Mouse (Mus musculus): ENCODE results near the gene Lsm14b. TPM values are rescaled to one million over a fixed set of nuclear protein-coding genes. Genes with fewer than 3 reads are reported as not detected.

Lsm14b gene
- polyA plus RNA-seq, 1 experiment from 2014 or later = 7.5 TPM

GRCm38 (mm10) chr2:180025135-180025860 is 511 bp downstream of the Lsm14b start:
- peak; percentile 78 for DNase-seq (ENCODE audit: low spot score)
- H3K36me3 ChIP-seq (ENCODE audit: control insufficient read depth, insufficient read depth, low read length) = peaks cover 10% of the 10 kb centered on the region
- no peaks in the 10 kb centered on the region for H3K9me3 ChIP-seq (ENCODE audit: control insufficient read depth, low read length)
- peak overlapping the region; percentile 87 for H3K27ac ChIP-seq (ENCODE audit: low read depth, low read length)
- WGBS = under 1% methylated on average over 79 of the region's 84 CpGs
- H3K27me3 ChIP-seq (ENCODE audit: control insufficient read depth, insufficient read depth, low read length) = peaks cover 15% of the 10 kb centered on the region; the same call in 1 of the 2 replicates
- peak; percentile 10; the same call in 1 of the 2 replicates for ATAC-seq (replicated peaks; ENCODE audit: low FRiP score)
- peaks cover 19% of the 10 kb centered on the region for H3K4me1 ChIP-seq (replicated peaks; ENCODE audit: control insufficient read depth, insufficient read depth, low read length)
- peak overlapping the region; percentile 84 for H3K4me3 ChIP-seq (ENCODE audit: low read depth, low read length)
- H3K4me2 ChIP-seq (ENCODE audit: low read depth, low read length, severe bottlenecking) = peak overlapping the region; percentile 92
- H3K9ac ChIP-seq (ENCODE audit: low read length) = peak overlapping the region; percentile 90

DNA sequence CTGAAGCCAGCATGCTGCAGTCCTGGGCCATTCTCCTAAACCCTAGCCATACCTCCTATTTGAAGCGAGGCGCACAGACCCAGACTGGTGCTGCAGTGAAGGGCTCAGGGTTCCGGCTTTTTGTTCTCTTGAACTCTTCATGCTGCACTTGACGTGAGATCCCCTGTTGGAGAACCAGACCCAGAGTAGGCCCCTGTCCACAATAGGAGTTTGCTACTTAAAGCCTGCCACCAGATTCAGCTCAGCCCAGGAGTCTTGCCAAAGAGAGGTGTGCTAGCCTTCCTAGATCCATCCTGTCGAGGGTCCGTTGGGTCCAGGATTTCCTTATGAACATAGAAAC is 1.0 kb downstream of the Lsm14b start:
- peak overlapping the region; percentile 87; the same call in 1 of the 2 replicates for H3K27ac ChIP-seq (ENCODE audit: low read depth, low read length)
- peaks cover 11% of the 10 kb centered on the region for H3K36me3 ChIP-seq (ENCODE audit: control insufficient read depth, insufficient read depth, low read length)
- H3K9me3 ChIP-seq (ENCODE audit: control insufficient read depth, low read length) = no peaks in the 10 kb centered on the region
- ATAC-seq (replicated peaks; ENCODE audit: low FRiP score) = no peak
- DNase-seq (ENCODE audit: low spot score) = no peak
- peak overlapping the region; percentile 92 for H3K4me2 ChIP-seq (ENCODE audit: low read depth, low read length, severe bottlenecking)
- peaks cover 15% of the 10 kb centered on the region; the same call in 1 of the 2 replicates for H3K27me3 ChIP-seq (ENCODE audit: control insufficient read depth, insufficient read depth, low read length)
- peak overlapping the region; percentile 90 for H3K9ac ChIP-seq (ENCODE audit: low read length)
- peak overlapping the region; percentile 84 for H3K4me3 ChIP-seq (ENCODE audit: low read depth, low read length)
- peaks cover 19% of the 10 kb centered on the region for H3K4me1 ChIP-seq (replicated peaks; ENCODE audit: control insufficient read depth, insufficient read depth, low read length)
- 7% methylated on average over 6 of the region's 6 CpGs for WGBS

DNA sequence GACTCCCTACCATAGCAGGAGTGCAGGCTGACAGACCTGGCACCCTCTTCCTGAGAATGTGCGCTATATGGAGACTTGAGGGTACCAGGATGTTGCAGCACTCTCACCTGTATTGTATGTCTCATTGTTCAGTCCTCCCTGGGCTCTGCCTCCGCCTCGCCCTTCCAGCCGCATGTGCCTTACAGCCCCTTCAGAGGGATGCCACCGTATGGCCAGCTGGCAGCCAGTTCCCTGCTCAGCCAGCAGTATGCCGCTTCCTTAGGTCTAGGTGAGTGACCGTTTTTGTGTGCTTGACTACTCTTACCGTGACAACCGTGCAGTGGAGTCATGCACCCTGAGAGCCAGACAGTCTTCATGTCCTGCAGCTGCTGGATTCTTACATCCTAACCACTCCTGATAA is 3.0 kb downstream of the Lsm14b start:
- 0 out of 2 replicates have a peak overlapping the region, but pooled peaks have one; percentile 92 for H3K4me2 ChIP-seq (ENCODE audit: low read depth, low read length, severe bottlenecking)
- DNase-seq (ENCODE audit: low spot score) = no peak
- H3K9ac ChIP-seq (ENCODE audit: low read length) = peak overlapping the region; percentile 90; the same call in 1 of the 2 replicates
- peaks cover 19% of the 10 kb centered on the region for H3K4me1 ChIP-seq (replicated peaks; ENCODE audit: control insufficient read depth, insufficient read depth, low read length)
- peaks cover 5% of the 10 kb centered on the region; the same call in 1 of the 2 replicates for H3K27me3 ChIP-seq (ENCODE audit: control insufficient read depth, insufficient read depth, low read length)
- no peak for ATAC-seq (replicated peaks; ENCODE audit: low FRiP score)
- 84% methylated on average over 9 of the region's 9 CpGs for WGBS
- H3K9me3 ChIP-seq (ENCODE audit: control insufficient read depth, low read length) = no peaks in the 10 kb centered on the region
- peak overlapping the region; percentile 84 for H3K4me3 ChIP-seq (ENCODE audit: low read depth, low read length)
- H3K27ac ChIP-seq (ENCODE audit: low read depth, low read length) = no peak overlapping the region
- H3K36me3 ChIP-seq (ENCODE audit: control insufficient read depth, insufficient read depth, low read length) = peaks cover 16% of the 10 kb centered on the region

GRCm38 (mm10) chr2:180031270-180031669 is 6.5 kb downstream of the Lsm14b start:
- Histone ChIP-seq H3K4me2 (ENCODE audit: low read depth, low read length, severe bottlenecking) (no peak overlapping the region), H3K27me3 (ENCODE audit: control insufficient read depth, insufficient read depth, low read length) (no peaks in the 10 kb centered on the region), H3K4me3 (ENCODE audit: low read depth, low read length) (no peak overlapping the region), H3K9me3 (ENCODE audit: control insufficient read depth, low read length) (no peaks in the 10 kb centered on the region), H3K27ac (ENCODE audit: low read depth, low read length) (no peak overlapping the region), H3K36me3 (ENCODE audit: control insufficient read depth, insufficient read depth, low read length) (peaks cover 40% of the 10 kb centered on the region), H3K9ac (ENCODE audit: low read length) (no peak overlapping the region), H3K4me1 (replicated peaks; ENCODE audit: control insufficient read depth, insufficient read depth, low read length) (peaks cover 16% of the 10 kb centered on the region)
- ATAC-seq (replicated peaks; ENCODE audit: low FRiP score) = no peak
- no peak for DNase-seq (ENCODE audit: low spot score)
- WGBS = 93% methylated on average over 6 of the region's 6 CpGs

GRCm38 (mm10) chr2:180032925-180033324 is 8.1 kb downstream of the Lsm14b start:
- Histone ChIP-seq H3K27me3 (ENCODE audit: control insufficient read depth, insufficient read depth, low read length) (no peaks in the 10 kb centered on the region), H3K36me3 (ENCODE audit: control insufficient read depth, insufficient read depth, low read length) (peaks cover 46% of the 10 kb centered on the region), H3K4me3 (ENCODE audit: low read depth, low read length) (no peak overlapping the region), H3K4me1 (replicated peaks; ENCODE audit: control insufficient read depth, insufficient read depth, low read length) (peaks cover 1% of the 10 kb centered on the region), H3K27ac (ENCODE audit: low read depth, low read length) (no peak overlapping the region), H3K4me2 (ENCODE audit: low read depth, low read length, severe bottlenecking) (no peak overlapping the region), H3K9ac (ENCODE audit: low read length) (no peak overlapping the region), H3K9me3 (ENCODE audit: control insufficient read depth, low read length) (no peaks in the 10 kb centered on the region)
- DNase-seq (ENCODE audit: low spot score) (no peak), ATAC-seq (replicated peaks; ENCODE audit: low FRiP score) (no peak)
- WGBS = 93% methylated on average over 3 of the region's 3 CpGs

- H3K36me3 ChIP-seq (ENCODE audit: control insufficient read depth, insufficient read depth, low read length) = peaks cover 49% of the 10 kb centered on the region
- H3K9ac ChIP-seq (ENCODE audit: low read length) = no peak overlapping the region
- H3K9me3 ChIP-seq (ENCODE audit: control insufficient read depth, low read length) = no peaks in the 10 kb centered on the region
- H3K27ac ChIP-seq (ENCODE audit: low read depth, low read length) = no peak overlapping the region
- DNase-seq (ENCODE audit: low spot score) = no peak
- H3K4me3 ChIP-seq (ENCODE audit: low read depth, low read length) = no peak overlapping the region
- H3K4me2 ChIP-seq (ENCODE audit: low read depth, low read length, severe bottlenecking) = no peak overlapping the region
- 70% methylated on average over 3 of the region's 3 CpGs for WGBS
- H3K4me1 ChIP-seq (replicated peaks; ENCODE audit: control insufficient read depth, insufficient read depth, low read length) = no peaks in the 10 kb centered on the region
- no peaks in the 10 kb centered on the region for H3K27me3 ChIP-seq (ENCODE audit: control insufficient read depth, insufficient read depth, low read length)
- no peak for ATAC-seq (replicated peaks; ENCODE audit: low FRiP score)
Observed at GRCm38 (mm10) chr2:180033956-180034355, 9.2 kb downstream of the Lsm14b start.

DNA sequence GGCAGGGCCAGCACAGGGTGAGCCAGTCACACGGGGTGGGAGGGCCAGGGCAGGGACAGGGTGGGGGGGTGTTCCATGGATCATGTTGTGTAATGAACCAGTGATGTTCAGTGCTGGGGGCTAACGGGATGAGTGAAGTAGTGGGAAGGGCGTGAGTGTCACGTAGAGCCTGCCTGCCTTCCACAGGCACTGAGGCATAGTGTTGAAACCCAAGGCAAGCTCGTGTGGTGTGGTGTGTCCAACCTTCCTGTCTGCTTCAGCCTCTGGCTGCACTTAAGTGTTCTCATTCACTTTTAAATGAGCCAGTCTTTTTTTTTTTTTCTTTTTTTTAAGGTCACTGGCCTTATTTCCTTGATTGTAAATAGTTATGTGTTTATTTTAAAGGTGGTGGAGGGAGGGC is 10.0 kb downstream of the Lsm14b start:
- Histone ChIP-seq H3K4me1 (replicated peaks; ENCODE audit: control insufficient read depth, insufficient read depth, low read length) (no peaks in the 10 kb centered on the region), H3K27ac (ENCODE audit: low read depth, low read length) (no peak overlapping the region), H3K4me2 (ENCODE audit: low read depth, low read length, severe bottlenecking) (no peak overlapping the region), H3K27me3 (ENCODE audit: control insufficient read depth, insufficient read depth, low read length) (no peaks in the 10 kb centered on the region), H3K4me3 (ENCODE audit: low read depth, low read length) (no peak overlapping the region), H3K36me3 (ENCODE audit: control insufficient read depth, insufficient read depth, low read length) (peaks cover 45% of the 10 kb centered on the region), H3K9me3 (ENCODE audit: control insufficient read depth, low read length) (no peaks in the 10 kb centered on the region), H3K9ac (ENCODE audit: low read length) (no peak overlapping the region)
- ATAC-seq (replicated peaks; ENCODE audit: low FRiP score) (no peak), DNase-seq (ENCODE audit: low spot score) (no peak)
- 73% methylated on average over 5 of the region's 5 CpGs for WGBS

- no peak for ATAC-seq (replicated peaks; ENCODE audit: low FRiP score)
- DNase-seq (ENCODE audit: low spot score) = no peak
- H3K36me3 ChIP-seq (ENCODE audit: control insufficient read depth, insufficient read depth, low read length) = peaks cover 22% of the 10 kb centered on the region
- H3K4me1 ChIP-seq (replicated peaks; ENCODE audit: control insufficient read depth, insufficient read depth, low read length) = peaks cover 4% of the 10 kb centered on the region; the same call in 1 of the 2 replicates
- WGBS = 68% methylated on average over 6 of the region's 6 CpGs
- H3K9me3 ChIP-seq (ENCODE audit: control insufficient read depth, low read length) = no peaks in the 10 kb centered on the region
- 0 out of 2 replicates have a peak overlapping the region, but pooled peaks have one; percentile 71 for H3K4me2 ChIP-seq (ENCODE audit: low read depth, low read length, severe bottlenecking)
- H3K4me3 ChIP-seq (ENCODE audit: low read depth, low read length) = no peak overlapping the region
- H3K27ac ChIP-seq (ENCODE audit: low read depth, low read length) = no peak overlapping the region
- H3K9ac ChIP-seq (ENCODE audit: low read length) = peak overlapping the region; percentile 7; the same call in 1 of the 2 replicates
- no peaks in the 10 kb centered on the region for H3K27me3 ChIP-seq (ENCODE audit: control insufficient read depth, insufficient read depth, low read length)
Observed at GRCm38 (mm10) chr2:180040406-180040805, 15.6 kb downstream of the Lsm14b start.
